Mouse (Mus musculus) cortical plate, adult 2 months (tissue): ENCODE data around the gene Tada1. TPM values are rescaled to one million over a fixed set of nuclear protein-coding genes. Genes with fewer than 3 reads are reported as not detected.

ENCODE experiments used
- H3K27ac ChIP-seq: fragments of 200-500 bp; 2 replicates; pipeline ENCODE4 v1.5.1; 2012; ENCODE audit warnings: low read length, control low read depth, inconsistent platforms; ENCODE audit not compliant: insufficient read depth
- H3K4me1 ChIP-seq: fragments of 200-500 bp; 2 replicates; pipeline ENCODE4 v1.6.1; 2011; ENCODE audit warnings: low read length; ENCODE audit not compliant: control insufficient read depth, insufficient read depth
- H3K4me3 ChIP-seq: fragments of 200-500 bp; 2 replicates; pipeline ENCODE4 v1.5.1; 2011; ENCODE audit warnings: mild to moderate bottlenecking, low read length, control low read depth; ENCODE audit not compliant: insufficient read depth
- CTCF ChIP-seq: fragments of 200-500 bp; IDR thresholded peaks from 2 replicates; pipeline ENCODE4 v1.5.1; 2011; ENCODE audit warnings: mild to moderate bottlenecking, control low read depth, low read length; ENCODE audit not compliant: insufficient read depth; ENCODE audit errors: extremely low read depth
- POLR2A ChIP-seq: fragments of 200-500 bp; IDR thresholded peaks from 2 replicates; pipeline ENCODE4 v1.6.1; 2011; ENCODE audit warnings: mild to moderate bottlenecking, low read length, control low read depth; ENCODE audit not compliant: insufficient read depth; ENCODE audit errors: extremely low read depth
- polyA plus RNA-seq: library from polyadenylated mRNA; depleted of rRNA; stranded (reverse); fragments of >200 nt; gene quantifications from 2 replicates; pipeline ENCODE4 v1.2.3, GENCODE M21; 2012

Gene Tada1
- polyA plus RNA-seq, 1 experiment, result 42.5 TPM

- Histone ChIP-seq H3K4me3 (no peak overlapping the region), H3K27ac (no peak overlapping the region), H3K4me1 (no peaks in the 10 kb centered on the region)
- TF ChIP-seq CTCF (no peak), POLR2A (no peak)
These were observed 29.1 kb upstream of the Tada1 start for GRCm38 (mm10) chr1:166349751-166350150.

GRCm38 (mm10) chr1:166360157-166360855, 18.6 kb upstream of the Tada1 start:
- H3K4me3 ChIP-seq, result no peak overlapping the region
- no peak overlapping the region for H3K27ac ChIP-seq
- TF ChIP-seq CTCF, result peak; percentile 90
- no peak for TF ChIP-seq POLR2A
- no peaks in the 10 kb centered on the region for H3K4me1 ChIP-seq

- H3K4me3 ChIP-seq, result no peak overlapping the region
- no peak for TF ChIP-seq POLR2A
- no peak for TF ChIP-seq CTCF
- no peak overlapping the region for H3K27ac ChIP-seq
- H3K4me1 ChIP-seq, result no peaks in the 10 kb centered on the region
These were observed 18.0 kb upstream of the Tada1 start for GRCm38 (mm10) chr1:166360896-166361295.

- Histone ChIP-seq H3K4me1 (no peaks in the 10 kb centered on the region), H3K4me3 (no peak overlapping the region)
- TF ChIP-seq CTCF (0 out of 2 replicates have a peak, but pooled peaks have one; percentile 17), POLR2A (no peak)
These were observed 17.1 kb upstream of the Tada1 start for GRCm38 (mm10) chr1:166361842-166362241.

GRCm38 (mm10) chr1:166362659-166363058, 16.2 kb upstream of the Tada1 start:
- TF ChIP-seq POLR2A (no peak), CTCF (no peak)
- Histone ChIP-seq H3K4me3 (no peak overlapping the region), H3K27ac (no peak overlapping the region), H3K4me1 (no peaks in the 10 kb centered on the region)

More at GRCm38 (mm10) chr1:166361842-166362241, 17.1 kb upstream of the Tada1 start:
- no peak overlapping the region for H3K27ac ChIP-seq

GRCm38 (mm10) chr1:166363122-166363521, 15.8 kb upstream of the Tada1 start:
- TF ChIP-seq POLR2A (no peak), CTCF (no peak)
- no peak overlapping the region for H3K4me3 ChIP-seq
- no peak overlapping the region for H3K27ac ChIP-seq
- no peaks in the 10 kb centered on the region for H3K4me1 ChIP-seq

- TF ChIP-seq CTCF, result no peak
- TF ChIP-seq POLR2A, result no peak
- Histone ChIP-seq H3K4me1 (peaks cover 6% of the 10 kb centered on the region; the same call in 1 of the 2 replicates), H3K27ac (no peak overlapping the region), H3K4me3 (no peak overlapping the region)
These were observed 1.7 kb upstream of the Tada1 start for GRCm38 (mm10) chr1:166377171-166377570.

- Histone ChIP-seq H3K27ac (peak overlapping the region; percentile 57; the same call in 1 of the 2 replicates), H3K4me1 (peaks cover 6% of the 10 kb centered on the region; the same call in 1 of the 2 replicates), H3K4me3 (peak overlapping the region; percentile 67)
- TF ChIP-seq CTCF, result no peak
These were observed 375 bp upstream of the Tada1 start for GRCm38 (mm10) chr1:166378431-166379012.

- H3K27ac ChIP-seq, result peak overlapping the region; percentile 98
- TF ChIP-seq POLR2A (peak; percentile 59; the same call in 1 of the 2 replicates), CTCF (no peak)
- peaks cover 6% of the 10 kb centered on the region; the same call in 1 of the 2 replicates for H3K4me1 ChIP-seq
- peak overlapping the region; percentile 67 for H3K4me3 ChIP-seq
These were observed 834 bp downstream of the Tada1 start for GRCm38 (mm10) chr1:166379630-166380231.
